Mouse (Mus musculus) right cerebral cortex, postnatal 4 days (tissue): Measurements from ENCODE around the gene Srpr.

ENCODE experiments used
- DNase-seq: peaks from one replicate; pipeline ENCODE4 v3.0.0-alpha.2; 2022

Srpr gene

GRCm38 (mm10) chr9:35199772-35200471, at the start of gene Srpr, which contains the start of gene Tirap:
Srpr (plus strand) TSS chr9:35200175.
Tirap (minus strand) TSS chr9:35200291.
- peak; percentile 86 for DNase-seq

DNA sequence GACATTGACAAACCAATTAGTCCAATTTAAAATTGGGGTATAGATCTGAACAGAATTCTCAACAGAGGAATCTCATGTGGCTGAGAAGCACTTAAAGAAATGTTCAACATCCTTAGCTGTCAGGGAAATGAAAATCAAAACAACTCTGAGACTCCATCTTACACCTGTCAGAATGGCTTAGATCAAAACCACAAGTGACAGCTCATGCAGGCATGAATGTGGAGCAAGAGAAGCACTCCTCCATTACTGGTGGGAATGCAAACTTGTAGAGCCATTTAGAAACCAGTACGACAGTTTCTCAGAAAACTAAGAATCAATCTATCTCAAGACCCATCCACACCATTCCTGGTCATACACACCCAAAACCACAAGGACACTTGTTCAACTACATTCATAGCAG, 47.1 kb upstream of the Srpr start:
- no peak for DNase-seq

- DNase-seq, result no peak
These were observed 43.8 kb upstream of the Srpr start for GRCm38 (mm10) chr9:35156002-35156710.

DNA sequence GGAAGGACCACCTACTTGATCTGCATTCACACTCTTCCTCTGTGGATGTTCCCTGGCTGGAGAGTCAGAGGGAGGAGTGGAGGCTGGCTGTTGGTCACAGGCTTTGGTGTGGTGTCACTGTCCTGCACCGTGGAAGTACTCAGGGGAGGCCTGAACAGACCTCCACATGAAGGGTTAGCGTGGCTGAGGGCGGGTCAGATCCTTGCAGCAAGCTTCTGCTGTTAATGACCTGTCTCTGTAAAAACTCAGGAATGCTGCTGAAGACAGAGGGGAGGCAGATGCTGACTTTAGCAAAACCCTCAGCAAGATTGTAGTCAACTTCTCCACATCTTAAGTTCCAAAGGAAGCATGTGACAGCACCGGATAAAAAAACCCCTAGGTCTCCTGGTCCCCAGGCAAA, 43.1 kb upstream of the Srpr start:
- no peak for DNase-seq

DNA sequence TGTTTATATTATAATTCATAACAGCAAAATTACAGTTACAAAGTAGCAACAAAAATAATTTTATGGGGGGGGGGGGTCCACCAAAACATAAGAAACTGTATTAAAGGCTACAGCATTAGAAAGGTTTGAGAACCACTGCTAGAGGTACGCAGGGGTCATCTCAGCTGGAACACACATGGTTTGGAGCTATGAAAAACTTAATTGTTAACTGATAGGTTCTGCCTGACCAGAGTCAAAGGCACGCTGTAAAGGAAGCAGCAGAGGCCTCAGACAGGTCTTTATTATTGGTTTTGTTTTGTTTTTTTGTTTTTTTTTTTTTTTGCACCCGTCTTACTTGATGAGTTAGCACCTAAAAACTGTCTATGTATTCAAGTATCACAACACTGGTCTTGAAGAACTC, 41.5 kb upstream of the Srpr start:
- DNase-seq, result no peak

DNA sequence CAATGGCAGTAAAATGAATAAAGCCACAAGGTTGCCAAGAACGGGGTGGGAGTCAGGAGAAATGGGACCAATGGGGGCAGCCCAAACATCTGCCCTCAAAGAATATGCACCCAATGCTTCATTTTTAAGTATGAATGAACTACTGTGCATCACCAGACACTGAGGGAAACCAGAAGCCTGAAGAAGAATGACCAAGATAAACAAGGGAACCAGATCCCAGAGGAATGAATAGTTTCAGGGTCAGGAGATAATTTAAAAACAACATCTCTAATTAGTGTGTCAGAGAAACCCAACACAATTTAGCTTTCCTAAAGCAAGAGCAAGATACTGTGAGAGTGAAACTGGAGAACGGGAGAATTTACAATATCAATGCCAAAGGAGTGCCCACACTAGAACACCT, 39.3 kb upstream of the Srpr start:
- DNase-seq, result no peak

- DNase-seq, result no peak
These were observed 38.3 kb upstream of the Srpr start for GRCm38 (mm10) chr9:35161721-35162120.

GRCm38 (mm10) chr9:35163011-35163690, 36.8 kb upstream of the Srpr start:
- DNase-seq, result peak; percentile 29

DNA sequence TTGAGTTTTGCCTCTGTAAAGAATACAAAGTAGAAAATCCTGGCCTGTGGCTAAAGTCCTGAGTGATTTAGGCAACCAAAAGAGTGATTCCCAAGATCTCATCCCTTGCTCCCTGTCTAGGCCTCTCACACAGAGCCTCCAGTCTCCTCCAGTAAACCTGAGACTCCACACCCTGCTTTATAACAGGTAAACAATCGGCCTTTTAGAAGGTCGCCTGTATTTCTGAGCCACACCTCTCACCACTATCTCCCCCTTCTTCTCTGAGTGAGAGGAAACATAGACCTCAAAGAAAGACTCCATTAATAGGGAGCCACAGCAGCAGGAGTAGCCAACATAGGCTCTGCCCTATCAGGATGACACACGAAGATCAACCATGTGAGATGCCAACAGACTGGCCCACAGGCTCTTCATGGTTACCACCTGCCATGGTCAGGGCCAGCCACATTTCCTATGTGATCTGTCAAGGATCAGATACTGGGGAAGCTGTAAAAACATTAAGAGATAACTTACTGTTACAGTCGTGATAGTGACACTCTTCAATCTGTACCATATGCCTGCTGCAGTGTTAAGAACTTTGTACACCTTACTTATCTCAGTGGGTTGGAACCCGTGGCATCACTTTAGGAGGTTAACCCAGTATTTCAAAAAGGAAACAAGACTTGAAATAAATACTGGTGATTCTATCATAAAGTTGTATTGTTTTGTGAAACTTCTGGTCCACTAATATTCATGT, 35.7 kb upstream of the Srpr start:
- DNase-seq, result no peak

GRCm38 (mm10) chr9:35166144-35166797, 33.7 kb upstream of the Srpr start:
- DNase-seq, result no peak

- DNase-seq, result no peak
These were observed 33.0 kb upstream of the Srpr start for GRCm38 (mm10) chr9:35166798-35167635.

GRCm38 (mm10) chr9:35170071-35170470, 29.9 kb upstream of the Srpr start:
- DNase-seq, result no peak

DNA sequence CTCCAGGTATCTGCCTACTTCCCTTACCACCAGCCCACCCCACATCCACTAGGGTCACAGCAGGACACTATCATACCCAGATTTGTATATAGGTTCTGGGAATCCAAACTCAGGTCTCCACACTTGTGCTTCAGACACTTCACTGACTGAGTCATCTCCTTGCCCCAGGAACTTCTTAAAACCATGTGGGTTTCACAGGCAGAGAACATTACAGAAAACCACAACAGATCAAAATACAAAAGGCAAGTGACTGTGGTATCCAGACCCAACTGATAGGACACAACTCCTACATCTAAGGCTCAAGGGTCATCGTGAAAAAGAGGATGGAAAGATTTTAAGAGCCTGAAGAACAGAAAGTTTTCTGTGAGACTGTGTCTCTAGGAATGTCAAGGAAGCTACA, 26.6 kb upstream of the Srpr start:
- no peak for DNase-seq

DNA sequence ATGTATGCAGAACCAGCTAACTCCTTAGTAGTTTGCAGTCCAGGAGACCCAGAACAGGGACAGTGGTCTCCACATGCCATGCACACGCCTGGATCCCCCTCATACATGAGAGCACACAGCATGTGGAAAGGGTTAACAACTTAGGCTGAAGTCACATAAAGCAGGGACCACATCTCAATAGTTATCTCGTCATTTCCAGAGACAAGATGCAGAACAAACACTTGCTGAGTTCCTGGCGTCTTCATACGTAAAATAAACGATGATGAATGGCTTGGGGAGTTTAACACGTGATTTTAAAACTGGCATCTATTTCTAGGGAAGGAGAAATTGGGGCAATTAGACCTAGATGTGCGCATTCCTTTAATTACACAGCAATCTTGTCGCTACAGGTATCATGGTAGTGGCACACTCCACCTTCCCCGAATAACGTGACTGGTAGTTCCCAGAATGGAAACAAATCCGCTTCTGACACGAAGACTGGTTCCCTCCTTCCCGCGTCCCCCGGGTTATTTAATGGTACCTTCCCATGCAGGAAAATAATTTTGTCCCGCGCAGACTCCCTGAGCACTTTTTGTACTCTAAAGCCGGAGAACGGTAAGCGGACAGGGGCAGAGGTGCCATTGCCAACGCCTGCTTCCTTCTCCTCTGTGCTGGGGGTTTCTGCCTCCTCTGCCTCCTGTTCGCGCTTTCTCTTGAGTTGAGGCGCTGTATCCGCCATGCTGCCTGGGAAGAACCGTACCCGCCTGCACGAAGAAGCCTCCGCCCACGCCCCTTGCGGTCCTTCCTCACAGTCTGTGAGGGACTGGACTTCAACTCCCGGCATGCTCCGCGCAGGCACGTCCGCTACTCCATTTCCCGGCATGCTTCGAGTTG, 24.5 kb upstream of the Srpr start, which contains the start of gene Dcps:
TSS of gene Dcps (minus strand) at position 811 of the 873 bp plus-strand sequence.
- DNase-seq, result peak; percentile 93

DNA sequence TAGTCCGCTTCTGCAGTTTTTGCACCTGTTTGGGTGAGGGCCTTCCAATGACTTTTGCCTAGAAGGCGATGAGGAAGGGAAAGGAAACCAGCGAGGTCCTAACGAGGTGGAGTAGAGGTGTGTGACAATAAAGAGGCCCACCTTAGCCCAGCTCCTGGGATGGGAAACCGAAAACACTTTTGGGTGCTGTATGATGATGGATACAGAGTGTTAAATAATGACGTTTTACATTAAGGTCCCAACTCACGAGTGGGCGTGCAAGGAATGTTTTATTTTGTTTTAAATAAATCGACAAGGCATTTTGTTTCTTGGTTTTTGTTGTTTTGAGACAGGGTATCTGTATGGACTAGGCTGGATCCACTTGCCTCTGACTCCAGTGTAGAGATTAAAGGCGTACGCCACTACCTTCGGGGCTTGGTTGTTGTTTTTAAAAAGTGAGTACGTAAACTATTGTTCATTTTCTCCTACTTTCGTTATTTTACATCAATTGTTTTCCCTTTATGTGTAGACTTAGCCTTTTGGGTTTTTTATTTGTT, 23.8 kb upstream of the Srpr start:
- no peak for DNase-seq

GRCm38 (mm10) chr9:35182832-35183231, 17.1 kb upstream of the Srpr start:
- DNase-seq, result no peak

DNA sequence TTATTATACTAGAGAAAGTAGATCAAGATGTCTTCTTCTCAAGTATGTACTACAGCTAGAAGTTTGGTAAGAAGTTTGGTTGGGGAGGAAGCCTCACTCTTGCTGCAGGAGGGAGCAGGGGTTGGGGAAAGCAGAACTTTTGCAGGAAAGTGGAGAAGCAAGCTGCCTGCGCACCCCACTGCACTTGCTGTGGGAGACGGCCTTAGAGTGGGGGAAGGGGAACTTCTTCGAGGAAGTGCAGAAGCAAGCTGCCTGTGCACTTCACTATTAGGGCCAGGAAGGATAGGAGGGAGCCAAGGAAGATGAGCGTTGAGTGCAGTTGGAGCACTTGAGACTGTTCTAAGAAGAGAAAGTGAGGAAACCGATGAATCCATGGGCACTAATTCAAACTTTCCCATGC, 16.6 kb upstream of the Srpr start:
- DNase-seq, result no peak

DNA sequence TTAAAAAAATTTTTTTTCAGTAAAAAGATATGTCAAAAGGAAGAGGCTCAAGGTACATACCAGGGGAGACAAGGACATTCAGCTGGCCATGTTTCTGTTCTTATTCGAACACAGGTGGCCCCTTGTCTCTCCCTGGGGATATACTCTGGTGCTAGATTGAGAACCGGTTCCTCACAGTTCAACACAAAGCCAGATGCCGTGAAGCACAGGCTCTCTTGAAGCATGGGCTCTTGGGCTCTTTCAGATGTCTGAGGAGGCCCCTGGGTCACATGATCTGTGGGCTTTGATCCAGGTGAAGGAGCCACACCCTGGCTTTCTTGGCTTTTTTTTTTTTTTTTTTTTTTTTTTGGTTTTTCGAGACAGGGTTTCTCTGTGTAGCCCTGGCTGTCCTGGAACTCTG, 13.5 kb upstream of the Srpr start:
- no peak for DNase-seq

GRCm38 (mm10) chr9:35187351-35187903, 12.5 kb upstream of the Srpr start:
- no peak for DNase-seq

DNA sequence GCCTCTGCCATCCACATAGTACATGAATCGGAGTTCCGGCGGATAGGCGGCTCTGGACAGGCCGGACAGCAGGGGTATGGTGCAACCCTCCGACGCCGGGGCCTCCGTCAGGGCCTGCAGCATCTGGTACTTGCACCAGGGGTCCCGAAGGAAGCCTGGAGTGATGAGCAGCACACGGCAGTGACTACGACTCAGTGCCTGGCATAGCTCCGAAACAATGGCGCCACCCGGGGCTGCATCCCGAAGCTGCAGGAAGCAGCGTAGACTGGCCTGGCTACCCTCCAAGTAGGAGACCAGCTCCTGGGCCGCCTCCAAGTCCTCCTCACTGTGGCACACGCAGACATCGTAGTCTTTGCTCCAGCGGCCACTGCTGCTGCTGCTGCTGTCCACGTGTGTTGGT, 11.3 kb upstream of the Srpr start:
- DNase-seq, result peak; percentile 68
